Mouse (Mus musculus) bone marrow, adult 2 months (tissue): ENCODE data around the gene Fgf22.

Source experiments
- CTCF ChIP-seq: fragments of 200-500 bp; IDR thresholded peaks from 2 replicates; pipeline ENCODE4 v1.5.1; 2011; ENCODE audit warnings: low read length, control low read depth; ENCODE audit not compliant: control insufficient read depth, insufficient read depth
- POLR2A ChIP-seq: fragments of 200-500 bp; IDR thresholded peaks from 2 replicates; pipeline ENCODE4 v1.6.1; 2011; ENCODE audit warnings: low read depth, mild to moderate bottlenecking, control low read depth, low read length, borderline replicate concordance; ENCODE audit not compliant: control insufficient read depth

- TF ChIP-seq POLR2A (no peak), CTCF (no peak)
These were observed 33.8 kb upstream of the Fgf22 start for GRCm38 (mm10) chr10:79721089-79721488.
